Mouse (Mus musculus) intestine, embryonic 15.5 days (tissue): Measurements from ENCODE around the gene 1700024P04Rik. TPM values are rescaled to one million over a fixed set of nuclear protein-coding genes. Genes with fewer than 3 reads are reported as not detected.

Source experiments
- ATAC-seq: fragments of 200-750 bp; cut with Nextera tagmentation; 2 replicates; pipeline ENCODE4 v1.8.0; 2017; ENCODE audit warnings: moderate TSS enrichment, moderate library complexity
- H3K27ac ChIP-seq: fragments of 300-500 bp; sonication (generic); 2 replicates; pipeline ENCODE4 v1.5.1; 2015; ENCODE audit warnings: mild to moderate bottlenecking, inconsistent platforms
- H3K27me3 ChIP-seq: fragments of 300-500 bp; sonication (generic); replicated peaks from 2 replicates; pipeline ENCODE4 v1.6.1; 2015; ENCODE audit warnings: inconsistent platforms
- H3K36me3 ChIP-seq: fragments of 300-500 bp; sonication (generic); 2 replicates; pipeline ENCODE4 v1.6.1; 2015; ENCODE audit warnings: inconsistent platforms
- H3K4me1 ChIP-seq: fragments of 300-500 bp; sonication (generic); replicated peaks from 2 replicates; pipeline ENCODE4 v1.6.1; 2015; ENCODE audit warnings: inconsistent platforms
- H3K4me2 ChIP-seq: fragments of 300-500 bp; sonication (generic); replicated peaks from 2 replicates; pipeline ENCODE4 v1.6.1; 2015; ENCODE audit warnings: mild to moderate bottlenecking, inconsistent platforms
- H3K4me3 ChIP-seq: fragments of 300-500 bp; sonication (generic); replicated peaks from 2 replicates; pipeline ENCODE4 v1.5.1; 2015; ENCODE audit warnings: inconsistent platforms
- H3K9ac ChIP-seq: fragments of 300-500 bp; sonication (generic); 2 replicates; pipeline ENCODE4 v1.6.1; 2015; ENCODE audit warnings: inconsistent platforms
- H3K9me3 ChIP-seq: fragments of 300-500 bp; sonication (generic); 2 replicates; pipeline ENCODE4 v1.6.1; 2016; ENCODE audit warnings: inconsistent platforms
- WGBS: fragments of 180-500 bp; shearing (Covaris S2); methylation state at CpG from one replicate; pipeline ENCODE4 v1.1.7; 2015; 5-methylcytosine and 5-hydroxymethylcytosine counted together
- polyA plus RNA-seq: library from polyadenylated mRNA; unstranded; fragments of >200 nt; fragmentation: Nextera tagmentation; extraction: Ambion mirVana; gene quantifications from 2 replicates; pipeline ENCODE4 v1.2.1, GENCODE M21; 2015

Gene 1700024P04Rik
- polyA plus RNA-seq, result not detected in 2 replicates

- H3K27ac ChIP-seq, result no peak within 1 kb of the TSS
- H3K27me3 ChIP-seq, result no peaks in the 10 kb centered on the region
- no peak for ATAC-seq
- no peak within 1 kb of the TSS for H3K4me3 ChIP-seq
- 60% methylated on average over 2 of the region's 2 CpGs for WGBS
- H3K4me1 ChIP-seq, result no peaks in the 10 kb centered on the region
- H3K36me3 ChIP-seq, result no peaks in the 10 kb centered on the region
- H3K9ac ChIP-seq, result no peak within 1 kb of the TSS
- no peak within 1 kb of the TSS for H3K4me2 ChIP-seq
- H3K9me3 ChIP-seq, result no peaks in the 10 kb centered on the region
These were observed at the start of gene 1700024P04Rik for GRCm38 (mm10) chr13:98984465-98984864. 1700024P04Rik (minus strand) TSS chr13:98984565.

- WGBS, result 64% methylated on average over 11 of the region's 11 CpGs
- no peak overlapping the region for H3K9ac ChIP-seq
- no peaks in the 10 kb centered on the region for H3K36me3 ChIP-seq
- no peaks in the 10 kb centered on the region for H3K9me3 ChIP-seq
- no peaks in the 10 kb centered on the region for H3K27me3 ChIP-seq
- no peak overlapping the region for H3K4me2 ChIP-seq
- no peak overlapping the region for H3K4me3 ChIP-seq
- H3K4me1 ChIP-seq, result no peaks in the 10 kb centered on the region
- no peak for ATAC-seq
- H3K27ac ChIP-seq, result no peak overlapping the region
These were observed 47.2 kb upstream of the 1700024P04Rik start for GRCm38 (mm10) chr13:99031223-99032216.

- ATAC-seq, result no peak
- Histone ChIP-seq H3K27ac (no peak overlapping the region), H3K4me3 (no peak overlapping the region), H3K4me2 (no peak overlapping the region), H3K9ac (no peak overlapping the region), H3K9me3 (no peaks in the 10 kb centered on the region), H3K27me3 (no peaks in the 10 kb centered on the region), H3K36me3 (no peaks in the 10 kb centered on the region), H3K4me1 (no peaks in the 10 kb centered on the region)
- WGBS, result 76% methylated on average over 15 of the region's 15 CpGs
These were observed 46.3 kb upstream of the 1700024P04Rik start for GRCm38 (mm10) chr13:99030579-99031200.

- Histone ChIP-seq H3K9ac (no peak overlapping the region), H3K27me3 (no peaks in the 10 kb centered on the region), H3K9me3 (no peaks in the 10 kb centered on the region), H3K4me2 (no peak overlapping the region), H3K4me3 (no peak overlapping the region), H3K4me1 (0 out of 2 replicates have a peak, but pooled peaks cover under 1% of the 10 kb centered on the region), H3K27ac (no peak overlapping the region), H3K36me3 (no peaks in the 10 kb centered on the region)
- WGBS, result 74% methylated on average over 5 of the region's 5 CpGs
- ATAC-seq, result peak; percentile 76
These were observed 40.9 kb upstream of the 1700024P04Rik start for GRCm38 (mm10) chr13:99025268-99025667.

- no peak overlapping the region for H3K4me3 ChIP-seq
- 0 out of 2 replicates have a peak, but pooled peaks cover 3% of the 10 kb centered on the region for H3K4me1 ChIP-seq
- H3K4me2 ChIP-seq, result no peak overlapping the region
- H3K9ac ChIP-seq, result no peak overlapping the region
- H3K27me3 ChIP-seq, result no peaks in the 10 kb centered on the region
- WGBS, result 79% methylated on average over 7 of the region's 7 CpGs
- H3K27ac ChIP-seq, result no peak overlapping the region
- H3K9me3 ChIP-seq, result no peaks in the 10 kb centered on the region
- no peaks in the 10 kb centered on the region for H3K36me3 ChIP-seq
- ATAC-seq, result no peak
These were observed 37.7 kb upstream of the 1700024P04Rik start for GRCm38 (mm10) chr13:99022036-99022435.

GRCm38 (mm10) chr13:99021181-99021580, 36.8 kb upstream of the 1700024P04Rik start:
- no peaks in the 10 kb centered on the region for H3K36me3 ChIP-seq
- no peak overlapping the region for H3K4me2 ChIP-seq
- no peaks in the 10 kb centered on the region for H3K9me3 ChIP-seq
- 68% methylated on average over 6 of the region's 6 CpGs for WGBS
- no peak for ATAC-seq
- H3K27ac ChIP-seq, result no peak overlapping the region
- H3K4me3 ChIP-seq, result no peak overlapping the region
- no peak overlapping the region for H3K9ac ChIP-seq
- H3K4me1 ChIP-seq, result 0 out of 2 replicates have a peak, but pooled peaks cover 3% of the 10 kb centered on the region
- H3K27me3 ChIP-seq, result no peaks in the 10 kb centered on the region

GRCm38 (mm10) chr13:99019831-99020669, 35.7 kb upstream of the 1700024P04Rik start:
- H3K9ac ChIP-seq, result no peak overlapping the region
- H3K4me2 ChIP-seq, result no peak overlapping the region
- H3K27me3 ChIP-seq, result no peaks in the 10 kb centered on the region
- WGBS, result 81% methylated on average over 11 of the region's 11 CpGs
- H3K36me3 ChIP-seq, result no peaks in the 10 kb centered on the region
- no peak overlapping the region for H3K27ac ChIP-seq
- H3K9me3 ChIP-seq, result no peaks in the 10 kb centered on the region
- H3K4me1 ChIP-seq, result 0 out of 2 replicates have a peak, but pooled peaks cover 3% of the 10 kb centered on the region
- no peak overlapping the region for H3K4me3 ChIP-seq
- peak; percentile 65 for ATAC-seq

- 48% methylated on average over 15 of the region's 15 CpGs for WGBS
- Histone ChIP-seq H3K4me3 (no peak overlapping the region), H3K36me3 (no peaks in the 10 kb centered on the region), H3K27ac (no peak overlapping the region), H3K9ac (no peak overlapping the region), H3K27me3 (no peaks in the 10 kb centered on the region), H3K9me3 (no peaks in the 10 kb centered on the region), H3K4me1 (0 out of 2 replicates have a peak, but pooled peaks cover 3% of the 10 kb centered on the region), H3K4me2 (no peak overlapping the region)
- peak; percentile 94 for ATAC-seq
These were observed 34.3 kb upstream of the 1700024P04Rik start for GRCm38 (mm10) chr13:99018526-99019201.

- no peak overlapping the region for H3K27ac ChIP-seq
- 0 out of 2 replicates have a peak, but pooled peaks cover 3% of the 10 kb centered on the region for H3K4me1 ChIP-seq
- no peak overlapping the region for H3K9ac ChIP-seq
- H3K36me3 ChIP-seq, result no peaks in the 10 kb centered on the region
- no peak overlapping the region for H3K4me3 ChIP-seq
- no peak for ATAC-seq
- WGBS, result 73% methylated on average over 4 of the region's 4 CpGs
- H3K9me3 ChIP-seq, result no peaks in the 10 kb centered on the region
- H3K27me3 ChIP-seq, result no peaks in the 10 kb centered on the region
- no peak overlapping the region for H3K4me2 ChIP-seq
These were observed 32.3 kb upstream of the 1700024P04Rik start for GRCm38 (mm10) chr13:99016696-99017095.

- Histone ChIP-seq H3K9ac (no peak overlapping the region), H3K36me3 (no peaks in the 10 kb centered on the region), H3K27ac (no peak overlapping the region), H3K9me3 (no peaks in the 10 kb centered on the region), H3K4me1 (no peaks in the 10 kb centered on the region), H3K4me2 (no peak overlapping the region), H3K4me3 (no peak overlapping the region), H3K27me3 (no peaks in the 10 kb centered on the region)
- no peak for ATAC-seq
- 85% methylated on average over 5 of the region's 5 CpGs for WGBS
These were observed 28.5 kb upstream of the 1700024P04Rik start for GRCm38 (mm10) chr13:99012891-99013290.

- Histone ChIP-seq H3K4me1 (peaks cover 3% of the 10 kb centered on the region; the same call in 1 of the 2 replicates), H3K27me3 (no peaks in the 10 kb centered on the region), H3K4me3 (no peak overlapping the region), H3K9me3 (0 out of 2 replicates have a peak, but pooled peaks cover 6% of the 10 kb centered on the region), H3K27ac (no peak overlapping the region), H3K9ac (no peak overlapping the region), H3K4me2 (no peak overlapping the region), H3K36me3 (no peaks in the 10 kb centered on the region)
- ATAC-seq, result no peak
- 86% methylated on average over 5 of the region's 5 CpGs for WGBS
These were observed 23.6 kb upstream of the 1700024P04Rik start for GRCm38 (mm10) chr13:99008013-99008412.
